Mouse (Mus musculus) liver (tissue): ENCODE measurements around the gene Cast.

Experiments used
- DNase-seq: peaks from one replicate; pipeline ENCODE4 v3.0.0-alpha.2; 2020; ENCODE audit warnings: mixed read lengths

The Cast gene

DNA sequence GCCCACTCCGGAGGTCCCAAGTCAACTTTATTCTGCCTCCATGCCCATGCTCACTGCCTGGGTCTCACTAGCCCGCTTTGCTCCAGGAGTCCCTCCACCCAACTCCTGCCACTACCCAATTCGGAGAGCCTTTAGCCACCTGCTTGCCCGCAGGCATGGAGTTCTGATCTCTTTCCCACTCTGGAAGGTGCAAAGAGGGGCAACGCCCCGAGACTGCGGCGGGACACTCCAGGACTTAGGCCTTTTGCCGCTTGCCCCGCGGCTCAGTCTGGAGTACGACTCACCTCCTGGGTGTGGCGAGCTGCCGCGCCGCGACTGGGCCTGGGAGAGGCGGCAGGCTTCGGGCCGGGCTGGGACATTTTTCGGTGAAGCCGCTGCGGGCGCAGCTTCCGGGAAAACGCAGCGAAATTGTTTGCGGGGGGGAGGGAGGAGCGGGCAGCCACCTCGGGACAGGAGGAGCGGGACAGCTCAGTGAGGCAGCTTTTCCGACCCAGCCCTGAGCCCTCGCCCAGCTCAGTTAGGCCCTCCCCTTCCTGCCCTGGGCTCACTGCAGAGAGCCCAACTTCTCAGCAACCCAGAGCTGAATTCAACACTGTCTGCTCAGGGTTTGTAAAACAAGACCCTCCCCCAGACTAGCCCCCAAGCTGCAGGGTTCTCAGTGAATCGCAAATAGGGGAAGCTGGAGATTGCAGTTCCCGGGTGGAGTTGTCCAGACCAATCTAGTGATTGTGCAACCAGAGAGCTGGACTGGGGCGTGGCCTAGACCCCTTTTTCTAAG, at the start of gene Cast:
Cast (minus strand) TSS at position 659 of the 778 bp plus-strand sequence.
- peak; percentile 66 for DNase-seq

DNA sequence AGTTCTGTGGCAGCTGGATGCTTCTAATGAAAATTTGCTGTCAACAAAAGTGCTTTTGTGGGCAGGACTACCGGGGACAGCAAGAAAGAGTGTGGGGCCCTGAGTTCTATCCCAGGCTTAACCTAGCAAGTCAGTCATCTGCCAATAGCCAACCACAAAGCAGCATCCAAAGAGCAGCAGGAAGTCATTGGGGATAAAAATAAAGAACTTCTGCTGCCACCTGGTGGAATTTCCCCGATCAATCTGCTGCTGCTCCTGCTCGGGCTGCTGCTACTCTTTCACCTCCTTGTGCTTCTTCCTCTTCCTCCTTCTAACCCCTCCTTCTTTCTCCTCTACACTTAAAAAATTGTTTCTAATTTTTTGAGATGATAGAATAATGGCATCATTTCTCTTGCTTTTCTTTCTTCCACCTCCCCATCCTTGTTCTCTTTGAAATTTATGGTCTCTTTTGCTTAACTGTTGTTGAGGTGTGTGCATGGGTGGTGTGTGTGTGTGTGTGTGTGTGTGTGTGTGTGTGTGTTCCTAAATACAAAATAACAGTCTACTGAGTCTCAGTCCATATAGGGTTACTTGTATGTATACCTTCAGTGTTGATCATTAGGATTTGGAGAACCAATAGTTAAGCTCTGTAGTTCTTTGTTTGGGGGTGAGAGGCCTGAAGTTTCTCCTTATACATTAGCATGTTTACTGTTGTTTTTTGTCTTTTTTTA, 45.9 kb upstream of the Cast start:
- peak; percentile 54 for DNase-seq

DNA sequence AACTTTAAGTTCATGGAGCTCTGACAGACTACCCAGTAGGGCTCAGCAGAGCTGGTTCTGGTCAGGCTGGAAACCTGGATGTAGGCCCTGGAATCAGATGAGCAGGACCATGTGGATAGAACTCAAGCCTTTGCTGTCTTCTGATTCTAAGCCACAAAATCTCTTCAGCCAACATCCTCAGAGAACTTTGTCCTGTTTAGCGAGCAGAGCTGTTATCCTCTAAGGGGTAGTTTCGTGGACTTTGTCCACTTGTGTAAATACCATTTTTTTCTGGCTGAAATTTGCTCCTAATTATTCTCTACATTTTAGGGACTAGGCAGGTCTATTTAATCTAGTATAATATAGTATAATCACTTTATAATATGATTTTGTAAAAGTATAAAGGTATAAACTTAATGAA, 42.2 kb upstream of the Cast start:
- no peak for DNase-seq

DNA sequence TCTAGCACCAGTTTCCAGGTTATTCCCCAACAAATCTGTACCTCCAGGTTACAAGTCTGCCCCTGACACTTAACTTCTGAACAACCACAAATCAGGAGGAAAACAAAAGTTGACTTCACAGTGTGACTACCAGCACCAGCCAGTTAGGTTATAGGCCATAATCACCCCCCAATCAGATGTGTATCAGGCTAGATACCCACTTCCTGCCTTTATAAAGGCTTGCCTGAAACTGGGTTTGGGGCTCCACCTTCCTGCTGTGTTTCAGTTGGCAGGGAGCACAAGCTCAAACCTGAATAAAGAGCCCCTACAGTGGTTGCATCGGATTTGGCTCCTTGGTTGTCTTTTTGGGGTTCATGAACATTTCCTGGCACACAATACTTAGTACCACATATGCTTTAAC, 37.3 kb upstream of the Cast start:
- no peak for DNase-seq

DNA sequence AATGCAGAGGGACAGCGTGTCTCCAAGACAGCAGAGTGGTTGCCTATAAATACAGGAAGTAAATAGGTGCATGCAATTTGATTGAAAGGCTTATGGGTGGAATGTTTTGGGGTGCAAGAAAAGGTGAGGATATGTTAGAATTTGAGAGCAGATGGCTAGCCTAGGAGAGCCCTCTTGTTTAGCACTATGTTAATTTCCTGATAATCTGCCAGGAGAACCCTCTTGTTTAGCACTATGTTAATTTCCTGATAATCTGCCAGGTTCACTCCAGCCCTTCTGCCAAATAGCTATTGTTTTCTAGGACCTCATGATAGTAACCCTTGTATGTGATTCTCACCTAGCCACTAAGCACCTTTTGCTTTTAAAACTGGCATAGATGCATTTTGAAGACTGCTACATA, 25.9 kb upstream of the Cast start:
- DNase-seq, result no peak

DNA sequence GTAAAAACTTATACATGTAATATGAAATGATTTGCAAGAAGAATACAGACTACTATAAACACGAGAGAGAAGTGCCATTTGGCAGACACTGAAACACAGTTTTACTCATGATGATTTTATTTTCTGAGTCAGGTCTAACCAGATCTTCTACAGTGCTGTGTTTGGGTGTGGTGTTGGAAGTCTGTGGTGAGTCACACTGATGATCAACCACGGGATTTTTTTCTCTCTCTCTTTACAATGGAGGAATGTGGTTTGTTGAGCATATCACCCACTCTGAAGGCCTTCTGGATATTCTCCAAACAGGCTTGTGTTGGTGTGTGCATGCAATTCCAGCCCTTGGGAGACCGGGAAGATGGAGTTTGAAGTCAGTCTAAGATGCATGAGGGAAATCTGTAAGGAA, 13.5 kb upstream of the Cast start:
- DNase-seq, result no peak

DNA sequence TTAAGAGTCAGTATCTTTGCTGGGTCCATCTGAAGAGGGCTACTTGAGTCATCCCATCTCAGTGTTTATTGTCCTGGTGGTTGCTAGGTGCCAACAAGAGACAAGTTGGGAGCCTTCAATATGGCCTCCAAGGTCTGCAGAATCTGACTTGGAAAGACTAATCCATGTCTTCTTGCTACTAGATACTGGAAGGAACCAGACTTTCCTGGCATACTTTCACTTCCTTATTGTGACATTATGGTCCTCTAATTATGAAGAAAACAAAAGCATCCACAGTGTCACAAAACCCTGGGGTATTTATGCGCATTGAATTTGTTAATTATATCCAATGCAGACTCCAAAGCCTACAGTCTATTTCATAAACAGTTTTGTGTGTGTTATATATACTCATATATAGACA, 7.1 kb upstream of the Cast start:
- no peak for DNase-seq

DNA sequence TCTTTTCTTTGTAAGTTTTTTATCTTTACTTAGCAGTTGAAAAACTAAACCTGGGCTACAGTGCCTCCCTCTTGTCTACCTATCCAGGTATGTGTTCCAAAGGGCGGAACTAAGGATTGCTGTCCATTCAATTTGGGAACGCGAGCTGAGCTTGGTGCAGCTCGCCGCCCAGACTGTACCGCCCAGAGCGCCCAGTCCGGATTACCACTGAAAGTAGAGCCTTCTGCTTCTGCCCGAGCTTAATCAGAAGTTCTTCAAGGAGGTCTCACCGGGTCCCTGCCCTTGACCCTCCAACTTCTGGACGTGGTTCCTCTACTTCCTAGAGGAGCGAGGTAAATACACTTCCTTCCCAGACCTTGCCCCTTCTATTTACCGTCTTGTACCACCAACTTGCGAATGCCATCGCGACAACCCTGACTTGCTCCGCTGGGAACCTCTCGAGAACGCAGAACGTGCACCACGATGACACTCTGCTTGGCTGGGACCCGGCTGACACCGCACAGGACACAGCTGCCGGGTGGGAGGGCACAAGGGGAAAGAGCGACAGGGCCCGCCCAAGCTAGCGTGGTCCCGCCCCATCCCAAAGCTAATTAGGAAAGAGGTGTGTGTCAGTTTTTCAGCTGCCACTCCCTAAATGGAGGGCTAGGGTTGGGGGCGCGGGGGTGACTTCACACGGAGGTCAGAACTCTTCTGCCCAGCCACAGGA, 1.0 kb downstream of the Cast start:
- peak; percentile 87 for DNase-seq

DNA sequence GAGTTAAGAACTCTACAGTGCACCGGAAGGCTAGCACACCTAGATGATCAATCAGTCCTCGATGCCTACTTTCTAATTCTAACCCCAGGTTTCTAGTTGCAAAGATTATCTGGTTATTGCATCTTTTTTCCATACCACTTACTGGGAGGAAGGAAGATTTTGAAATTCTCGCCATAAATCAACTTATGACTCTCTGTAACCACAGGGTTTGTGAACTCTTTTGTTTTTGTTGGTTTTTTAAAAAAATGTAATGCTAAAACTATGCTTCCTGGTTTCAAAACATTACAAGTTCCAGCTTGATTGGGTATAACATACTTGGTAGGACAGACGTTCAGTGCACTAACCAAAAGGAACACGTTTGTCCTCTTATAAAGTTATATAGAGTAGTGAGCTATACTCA, 1.7 kb downstream of the Cast start:
- no peak for DNase-seq

DNA sequence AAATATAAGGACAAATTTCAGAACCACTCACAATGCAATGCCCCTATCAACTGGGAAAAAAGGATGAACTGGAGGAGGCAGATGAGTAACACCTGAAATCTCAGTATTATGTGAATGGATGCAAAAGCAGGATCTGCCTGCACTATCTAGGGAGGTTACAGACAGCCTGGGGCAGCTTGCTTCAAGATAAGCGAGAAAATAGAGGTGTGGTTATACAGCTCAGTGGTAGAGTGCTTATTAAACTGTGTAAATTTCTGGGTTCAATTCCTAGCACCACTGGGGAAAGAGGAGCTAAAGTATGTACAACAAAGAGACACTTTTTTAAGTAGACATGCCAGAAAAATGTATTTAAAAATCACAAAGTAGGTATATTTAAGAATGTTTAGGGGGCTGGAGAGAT, 14.2 kb downstream of the Cast start:
- no peak for DNase-seq

DNA sequence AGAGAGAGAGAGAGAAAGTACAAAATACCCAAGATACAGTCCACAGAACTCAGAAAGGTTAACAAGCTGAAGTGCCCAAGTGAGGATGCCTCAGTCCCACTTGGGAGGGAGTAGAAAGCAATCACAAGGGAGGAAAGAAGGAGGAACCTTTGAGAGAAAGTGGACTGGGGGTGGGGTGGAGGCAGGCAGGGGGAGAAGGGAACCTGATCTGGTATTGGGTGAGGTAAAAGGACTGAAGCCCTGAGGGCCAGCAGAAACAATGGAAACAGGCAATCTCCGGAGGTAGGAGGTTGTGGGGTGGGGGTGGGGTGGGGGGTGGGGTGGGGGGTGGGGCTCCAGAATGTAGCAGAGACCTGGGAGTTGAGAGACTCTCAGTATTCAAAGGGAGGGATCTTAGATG, 20.9 kb downstream of the Cast start:
- no peak for DNase-seq

DNA sequence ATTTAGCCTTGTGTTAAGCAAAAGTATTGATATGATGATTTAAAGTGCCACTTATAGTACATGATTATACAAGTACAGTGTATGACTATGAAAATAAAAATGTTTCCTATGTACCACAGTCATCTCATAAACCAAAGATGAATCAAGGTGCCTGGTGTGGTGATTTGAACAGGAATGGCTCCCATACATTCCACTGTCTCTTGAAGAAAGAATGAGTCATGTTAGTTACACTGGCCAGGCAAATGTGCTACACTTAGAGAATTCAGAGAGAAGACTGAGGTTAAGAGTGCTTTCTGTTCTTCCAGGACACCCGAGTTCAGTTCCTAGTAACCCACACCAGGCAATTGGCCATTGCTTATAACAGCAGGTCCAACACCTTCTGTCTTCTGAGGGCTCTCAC, 36.5 kb downstream of the Cast start:
- no peak for DNase-seq

DNA sequence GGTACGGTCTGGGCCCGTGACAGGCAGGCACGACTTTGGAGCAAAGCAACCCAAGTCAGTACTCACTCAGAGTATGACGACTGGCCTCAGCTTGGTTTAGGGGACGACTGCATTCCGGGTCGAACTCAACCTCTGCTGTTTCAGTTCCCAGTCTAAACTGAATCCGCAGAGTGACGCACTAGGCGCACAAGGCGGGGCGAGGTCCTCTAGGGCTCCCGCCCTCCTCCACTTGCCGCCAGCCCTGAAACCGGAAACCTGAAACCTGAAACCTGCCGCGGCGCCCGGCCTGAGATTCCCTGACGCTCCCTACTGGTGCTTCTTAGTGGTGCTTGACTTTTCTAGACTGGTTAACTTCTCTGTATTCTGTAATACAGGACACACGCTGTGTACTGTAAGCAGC, 38.1 kb downstream of the Cast start:
- DNase-seq, result peak; percentile 94

DNA sequence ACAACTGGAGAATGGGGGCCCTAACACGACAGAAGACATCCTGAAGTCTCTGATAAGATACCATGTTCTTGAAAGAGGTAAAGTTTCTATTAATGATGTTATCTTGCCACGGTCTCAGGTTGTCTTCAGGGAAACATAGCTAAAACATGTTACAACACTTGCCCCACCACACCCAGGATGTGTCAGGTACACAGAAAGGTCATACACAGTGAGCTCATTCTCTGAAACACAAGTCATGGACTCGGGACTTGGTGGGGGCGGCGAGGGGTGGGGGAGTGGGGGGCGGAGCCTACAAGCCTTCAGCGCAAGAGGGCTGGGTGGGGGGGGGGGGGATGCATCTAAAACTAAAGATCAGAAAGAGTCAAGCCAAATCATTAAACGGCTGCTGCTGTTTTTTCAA, 38.7 kb downstream of the Cast start:
- DNase-seq, result peak; percentile 56

DNA sequence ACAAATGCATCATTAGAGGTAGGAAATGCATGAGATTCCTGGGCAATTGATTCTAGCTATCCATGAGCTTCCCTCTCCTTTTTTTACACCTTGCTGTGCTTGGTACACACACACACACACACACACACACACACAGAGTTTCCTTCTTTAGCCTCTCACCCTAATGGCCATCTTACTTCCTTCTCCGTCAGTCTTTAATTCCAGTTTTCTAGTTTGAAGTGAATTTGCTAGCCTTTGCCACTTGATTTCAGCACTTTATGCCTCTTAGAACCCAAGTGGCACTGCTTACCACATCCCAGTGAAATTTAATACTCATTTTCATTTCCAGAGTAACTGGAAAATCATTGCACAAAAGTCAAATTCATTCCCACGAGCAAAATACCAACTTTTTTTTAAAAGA, 41.4 kb downstream of the Cast start:
- no peak for DNase-seq

DNA sequence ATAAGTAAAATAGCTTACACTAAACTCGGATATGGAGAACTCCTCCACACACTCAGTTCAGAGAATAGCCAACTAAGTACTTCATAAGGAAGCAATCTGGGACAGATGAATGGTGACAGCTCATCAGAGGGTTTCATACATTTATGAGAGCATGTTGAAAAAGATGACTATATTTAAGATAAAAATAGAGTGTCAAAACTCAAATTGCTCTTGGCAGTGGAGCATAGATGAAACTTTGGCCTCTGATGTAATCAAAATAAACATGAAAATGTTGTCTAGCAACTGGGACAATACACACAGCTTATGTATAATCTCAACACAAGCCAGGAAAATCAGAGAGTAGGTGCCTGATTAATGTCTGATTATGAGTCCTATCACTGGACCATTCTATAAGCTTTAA, 45.9 kb downstream of the Cast start:
- no peak for DNase-seq

DNA sequence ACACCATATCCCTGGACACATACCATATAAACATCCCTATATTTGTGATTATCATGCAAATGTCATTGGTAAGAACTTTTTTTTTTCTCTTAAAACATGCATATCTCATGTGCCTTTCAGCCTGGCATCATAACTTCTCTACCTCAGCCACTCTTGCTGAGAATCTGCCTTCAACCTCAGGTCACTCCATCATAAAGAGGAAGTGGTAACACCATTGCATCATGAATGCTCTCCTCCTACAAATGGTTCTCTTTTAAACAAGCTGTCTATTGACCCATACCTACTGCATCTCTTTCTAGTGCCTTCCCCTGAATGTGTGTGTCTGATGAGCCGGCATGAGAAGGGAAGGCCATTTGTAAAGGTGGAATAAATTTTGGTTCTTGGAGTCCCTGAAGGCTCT, 49.5 kb downstream of the Cast start:
- no peak for DNase-seq

DNA sequence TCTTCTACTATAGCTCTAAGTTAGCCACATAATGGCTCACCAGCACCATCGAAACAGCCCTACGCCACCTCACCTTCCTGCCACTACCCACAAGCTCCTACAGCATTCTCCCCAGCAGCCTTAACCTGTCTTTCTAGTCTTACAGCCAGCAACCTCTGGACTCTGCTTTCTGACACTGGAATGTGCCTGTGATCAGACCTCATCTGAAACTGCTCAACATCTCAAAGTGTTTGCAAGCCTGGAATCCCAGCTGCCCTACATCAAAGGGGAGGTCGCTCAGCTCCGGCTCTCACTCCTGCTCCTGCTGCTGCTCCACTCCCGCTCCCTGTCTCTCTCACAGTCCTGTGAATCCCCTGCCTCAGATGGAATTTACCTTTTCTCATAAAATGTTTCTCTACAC, 65.4 kb downstream of the Cast start:
- no peak for DNase-seq

DNA sequence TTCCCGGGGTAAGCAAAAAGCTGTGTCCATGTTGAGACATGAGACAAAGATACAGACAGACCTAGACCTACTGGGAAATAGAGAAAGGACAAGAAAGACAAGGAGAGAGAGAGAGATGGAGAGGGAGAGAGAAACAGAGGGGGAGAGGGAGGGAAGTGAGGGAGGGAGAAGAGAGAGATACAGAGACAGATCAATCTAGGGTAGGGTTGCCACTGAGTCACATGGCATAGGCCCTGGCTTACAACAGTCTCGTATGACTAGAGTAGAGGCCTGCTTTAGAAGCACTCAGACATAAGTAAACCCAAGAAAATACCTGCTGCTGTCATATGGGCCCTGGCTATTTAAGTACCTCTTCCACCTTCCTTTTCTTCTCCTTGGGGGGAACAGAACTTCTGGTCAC, 72.2 kb downstream of the Cast start:
- peak; percentile 29 for DNase-seq

DNA sequence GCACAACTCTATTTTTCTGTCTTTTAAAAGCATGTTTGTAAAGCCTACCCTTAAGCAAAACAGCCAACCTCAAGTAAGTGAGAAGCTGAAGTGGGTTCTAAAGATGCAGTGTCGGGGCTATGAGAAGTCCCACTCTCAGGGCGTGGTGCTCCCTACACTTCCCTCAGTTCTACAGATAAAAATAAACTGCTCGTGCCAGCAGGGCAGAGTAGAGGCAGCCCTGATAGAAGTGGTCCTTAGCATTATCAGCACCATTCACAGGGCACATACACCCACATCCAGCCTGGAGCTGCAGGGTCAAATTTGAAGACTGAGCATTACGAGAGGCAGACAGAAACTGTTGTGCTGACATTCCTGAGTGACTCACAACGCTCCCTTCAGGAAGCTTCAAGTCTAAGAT, 72.8 kb downstream of the Cast start:
- DNase-seq, result peak; percentile 84

DNA sequence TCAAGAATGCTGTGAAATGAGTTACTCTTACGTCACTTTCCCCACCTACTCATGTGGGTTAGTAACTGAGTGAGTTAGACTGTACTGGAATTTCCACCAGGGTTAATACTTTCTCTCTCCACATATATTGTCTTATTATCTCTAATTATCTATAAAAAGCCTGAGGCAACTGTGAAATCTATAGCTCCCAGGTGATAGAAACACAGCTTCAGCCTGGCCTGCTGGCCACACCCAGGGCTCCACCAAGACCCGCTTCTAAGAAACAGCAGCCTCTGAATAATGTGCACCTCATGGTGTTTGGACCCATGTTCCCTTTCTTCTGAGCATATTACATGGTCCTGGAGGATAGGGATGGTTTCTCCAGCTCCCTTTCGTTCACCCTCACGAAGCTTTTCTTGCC, 74.9 kb downstream of the Cast start:
- peak; percentile 75 for DNase-seq

DNA sequence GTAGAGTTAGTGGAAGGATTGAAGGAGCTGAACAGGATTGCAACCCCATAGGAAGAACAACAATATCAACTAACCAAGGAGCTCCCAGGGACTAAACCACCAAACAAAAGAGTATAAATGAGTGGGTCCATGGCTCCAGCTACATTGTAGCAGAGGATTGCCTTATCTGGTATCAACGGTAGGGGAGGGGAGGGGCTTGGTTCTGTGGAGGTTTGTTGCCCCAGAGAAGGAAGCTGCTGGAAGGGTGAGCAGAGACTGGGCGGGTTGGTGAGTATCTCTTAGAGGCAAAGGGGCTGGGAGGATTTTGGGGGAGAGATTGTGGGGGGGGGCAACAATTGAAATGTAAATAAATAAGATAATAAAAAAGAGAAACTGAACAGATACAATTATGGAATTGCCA, 89.6 kb downstream of the Cast start:
- peak; percentile 10 for DNase-seq

DNA sequence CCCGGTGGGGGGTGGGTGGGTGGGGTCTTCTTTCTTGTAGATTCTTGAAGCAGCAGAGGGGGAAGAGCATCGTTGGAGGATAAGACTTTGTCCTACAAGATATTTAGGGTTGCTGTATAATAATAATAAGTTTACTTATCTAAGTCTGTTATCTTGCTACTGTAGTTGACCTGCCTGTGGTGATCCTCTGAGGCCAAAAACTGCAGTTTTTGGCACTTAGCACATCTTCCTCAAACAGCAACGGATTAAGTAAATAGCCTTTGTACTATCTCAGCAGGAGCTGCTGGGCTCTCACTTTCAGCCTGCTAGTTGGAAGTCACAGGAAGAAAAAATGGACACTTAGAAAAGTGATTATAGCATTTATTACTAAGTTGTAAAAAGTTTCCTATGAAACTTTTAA, 112.4 kb downstream of the Cast start:
- DNase-seq, result no peak
